Mouse (Mus musculus) 3134 (cell line): ENCODE measurements at regions not wholly inside any gene's neighbourhood (a gene's known extent, or its start where the extent isn't known, plus 50 kb on each side); places are given as distances from the start of the nearest gene placed in this dataset.

Experiments used
- DNase-seq: peaks from one replicate; pipeline ENCODE4 v3.0.0-alpha.2; 2011; ENCODE audit warnings: low spot score; ENCODE audit not compliant: insufficient read length; ENCODE audit errors: extremely low read depth

DNA sequence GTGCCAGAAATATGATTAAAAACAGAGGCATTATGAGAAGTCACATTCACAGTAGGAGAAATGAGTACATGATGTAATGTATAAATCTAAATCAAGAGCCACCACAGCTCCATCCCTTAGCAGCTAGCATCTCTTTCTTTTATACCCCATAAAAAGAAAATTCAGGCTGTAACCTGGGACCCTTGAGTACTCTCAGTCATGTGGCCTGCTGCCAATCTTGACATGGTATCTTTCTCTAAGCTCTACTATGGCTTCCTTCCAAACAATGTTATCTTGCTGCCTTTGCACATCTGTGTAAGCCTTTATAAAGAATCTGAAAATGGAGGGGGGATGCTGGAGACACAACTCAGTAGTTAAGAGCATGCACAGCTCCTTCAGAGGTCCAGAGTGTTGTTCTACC, 78.6 kb upstream of the Cenpw start:
- DNase-seq = no peak

GRCm38 (mm10) chr10:30265129-30265528, 64.8 kb upstream of the Cenpw start:
- no peak for DNase-seq

DNA sequence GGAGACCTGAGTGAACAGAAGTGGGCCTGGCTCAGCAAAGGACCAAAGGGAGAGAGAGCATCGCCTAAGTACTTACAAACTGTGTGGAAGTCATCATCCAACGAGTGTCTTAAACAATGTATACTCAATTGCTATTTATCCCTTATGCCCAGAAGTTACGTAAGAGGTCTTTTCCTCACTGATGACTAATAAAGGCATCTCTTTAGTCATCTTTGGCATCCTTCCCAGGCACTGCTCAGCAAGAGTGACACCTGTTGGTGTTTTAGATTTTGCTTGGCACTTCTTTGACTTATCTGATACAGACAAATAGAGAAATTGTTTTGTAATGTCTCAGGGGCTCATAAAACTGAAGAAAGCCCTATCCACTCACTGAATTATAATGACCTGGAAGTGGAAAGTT, 59.4 kb upstream of the Cenpw start:
- DNase-seq = peak; percentile 37

DNA sequence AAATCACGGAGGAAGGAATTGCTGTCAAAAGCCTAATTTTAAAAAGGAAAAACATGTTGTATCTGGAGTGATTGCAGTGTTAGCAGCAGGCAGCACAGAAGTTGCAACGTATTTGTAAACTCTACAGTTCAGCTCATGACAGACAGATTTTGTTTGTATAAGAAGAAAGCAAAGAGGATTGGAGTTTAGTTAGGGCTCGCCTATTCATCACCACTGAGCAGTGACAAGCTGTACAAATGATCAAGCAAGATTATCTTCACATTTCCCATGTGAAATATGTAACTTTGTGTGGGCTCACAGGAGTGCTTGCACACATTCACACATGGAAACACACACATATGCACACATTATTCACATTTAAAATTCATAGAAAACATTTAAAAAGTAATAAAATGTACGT, 57.5 kb upstream of the Cenpw start:
- no peak for DNase-seq
